Mouse (Mus musculus): Measurements from ENCODE around the gene Tbx1.
A peak's percentile ranks its signal among the peaks of the same experiment; 100 is the strongest.

Gene Tbx1

DNA sequence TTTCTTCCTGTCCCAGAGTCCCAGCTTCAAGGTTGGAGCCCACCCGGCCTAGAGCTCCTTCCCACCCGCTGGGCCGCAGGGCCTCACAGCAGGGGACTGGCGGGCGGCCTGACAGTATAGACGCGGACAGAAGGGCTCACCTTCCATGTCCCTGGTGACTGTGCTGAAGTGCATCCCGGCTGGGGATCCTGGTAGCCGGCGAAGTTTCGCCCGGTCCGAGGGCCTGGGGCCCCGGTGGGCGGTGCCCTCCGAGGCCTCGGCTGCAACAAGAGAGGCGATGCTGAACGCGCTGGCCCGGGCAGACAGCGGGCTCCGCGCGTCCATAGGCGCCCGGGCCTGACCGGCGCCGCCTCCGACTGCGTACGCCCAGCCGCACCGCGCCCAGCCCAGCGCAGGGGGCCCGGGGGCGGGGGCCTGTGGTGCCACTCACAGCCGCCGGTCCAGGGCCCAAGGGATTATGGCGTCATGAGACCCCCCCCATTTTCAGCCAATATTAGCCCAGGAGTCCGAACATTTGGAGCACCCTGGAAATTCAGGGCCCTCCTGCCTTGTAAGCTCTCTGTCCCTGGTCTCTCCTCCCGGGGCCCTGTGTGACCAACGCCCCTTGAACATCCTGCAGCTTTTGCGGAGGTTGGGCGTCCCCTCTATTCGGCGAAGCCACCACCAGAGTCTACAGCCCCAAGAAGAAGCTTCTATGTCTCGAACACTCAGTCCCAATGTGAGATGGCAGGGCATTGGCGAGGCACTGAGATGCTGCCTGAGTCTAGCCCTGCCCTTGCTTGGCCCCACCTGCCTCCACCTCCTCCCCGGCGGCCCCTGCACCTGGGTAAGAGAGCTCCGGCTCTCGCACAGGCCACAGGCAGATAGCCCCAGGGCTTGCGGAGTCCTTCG lies 2.4 kb downstream of the Tbx1 start:
- DNase-seq (ENCODE audit: low spot score), result peak; percentile 62

DNA sequence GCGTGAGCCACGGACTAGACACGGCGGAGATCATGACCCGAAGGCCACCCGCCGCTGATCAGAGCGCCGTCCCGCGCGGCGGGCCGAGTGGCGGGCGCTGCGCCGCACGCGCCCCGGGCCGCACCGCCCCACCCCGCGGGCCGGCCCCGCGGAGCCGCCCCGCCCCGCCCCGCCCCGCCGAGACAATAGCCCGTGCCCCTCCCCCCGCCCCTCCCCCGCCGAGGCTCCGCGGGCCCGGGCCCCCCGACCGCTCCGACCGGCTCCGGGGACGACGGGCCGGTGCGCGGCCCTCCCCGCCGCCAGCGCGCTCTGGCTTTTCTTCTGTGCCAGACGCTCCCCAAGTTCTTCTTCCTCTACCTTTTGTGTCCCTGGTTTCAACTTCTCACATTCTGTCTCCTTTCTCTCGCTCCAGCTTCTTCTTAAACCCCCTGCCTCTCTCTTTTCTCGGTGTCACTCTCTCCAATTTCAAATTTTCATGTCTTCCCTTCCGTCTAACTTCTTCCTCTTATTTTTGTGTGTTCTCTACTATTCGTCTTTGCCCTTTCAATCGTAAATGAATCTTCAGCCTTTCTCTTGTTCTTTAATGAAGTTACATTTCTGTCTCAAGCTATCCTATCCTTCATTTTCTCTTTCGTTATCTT lies 3.4 kb downstream of the Tbx1 start:
- DNase-seq (ENCODE audit: low spot score), result peak; percentile 52

GRCm38 (mm10) chr16:18586076-18586905 lies 4.2 kb downstream of the Tbx1 start:
- peak; percentile 40 for DNase-seq (ENCODE audit: low spot score)

GRCm38 (mm10) chr16:18585676-18586075 lies 4.8 kb downstream of the Tbx1 start:
- peak; percentile 64 for DNase-seq (ENCODE audit: low spot score)

DNA sequence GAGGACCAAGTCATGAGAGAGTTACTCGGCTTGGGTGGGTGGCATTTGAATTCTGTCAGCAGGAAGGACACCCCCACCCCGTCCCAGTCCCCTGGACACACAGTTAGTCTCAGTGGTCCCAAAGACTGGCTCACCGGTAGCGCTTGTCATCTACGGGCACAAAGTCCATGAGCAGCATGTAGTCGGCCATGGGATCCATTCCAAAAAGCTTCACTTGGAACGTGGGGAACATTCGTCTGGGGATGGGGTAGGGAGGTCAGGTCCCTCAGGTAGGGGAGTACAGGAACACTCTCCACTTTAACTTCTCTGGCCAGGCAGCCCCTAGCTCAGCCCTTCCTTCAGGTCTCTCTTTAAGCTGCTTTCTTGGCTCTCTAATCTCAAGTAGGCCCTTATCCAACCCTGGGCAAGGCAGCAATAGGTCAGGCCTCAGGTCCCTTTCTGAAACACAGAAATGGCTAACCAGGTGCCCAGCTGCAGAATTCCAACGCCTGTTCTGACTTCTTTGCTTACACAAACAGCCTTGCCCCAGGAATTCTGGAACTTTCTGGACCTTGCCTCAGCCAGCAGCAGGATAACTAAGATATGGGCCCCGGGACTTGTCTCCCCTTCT lies 5.5 kb downstream of the Tbx1 start:
- DNase-seq (ENCODE audit: low spot score), result peak; percentile 38

DNA sequence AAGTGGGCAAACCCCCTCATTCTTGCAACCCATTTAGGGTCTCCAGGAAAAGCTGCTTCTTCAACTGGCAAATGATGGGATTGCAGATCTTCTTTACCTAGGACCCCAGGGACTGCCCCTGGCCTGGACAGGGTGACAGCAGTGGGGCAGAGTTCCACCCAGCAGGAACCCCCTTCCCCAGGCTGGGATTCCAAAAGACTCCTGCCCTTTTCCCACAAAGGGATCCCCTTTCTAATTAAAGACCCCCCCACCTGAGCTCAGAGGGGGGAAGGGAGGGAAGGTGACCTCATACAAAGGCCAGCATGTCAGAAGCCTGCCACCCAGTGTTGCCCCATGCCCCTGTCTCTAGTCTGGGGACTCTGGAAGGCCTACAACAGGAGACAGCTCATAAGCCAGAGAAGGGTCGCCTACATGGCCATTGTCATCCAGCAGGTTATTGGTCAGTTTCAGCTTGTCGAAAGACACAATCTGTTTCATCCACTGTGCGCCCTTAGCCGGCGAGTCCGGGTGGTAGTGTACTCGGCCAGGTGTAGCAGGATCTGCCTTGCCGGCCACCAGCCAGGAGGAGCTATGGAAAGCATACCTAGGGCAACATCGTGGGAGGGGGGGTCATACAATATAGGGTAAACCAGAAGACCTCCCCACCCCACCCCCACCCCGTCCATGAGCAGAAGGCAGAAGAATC lies 6.7 kb downstream of the Tbx1 start:
- no peak for DNase-seq (ENCODE audit: low spot score)

- DNase-seq (ENCODE audit: low spot score), result no peak
Measured at GRCm38 (mm10) chr16:18583169-18583568, 7.3 kb downstream of the Tbx1 start.

- peak; percentile 40 for DNase-seq (ENCODE audit: low spot score)
Measured at GRCm38 (mm10) chr16:18582426-18583148, 7.9 kb downstream of the Tbx1 start.

- peak; percentile 53 for DNase-seq (ENCODE audit: low spot score)
Measured at GRCm38 (mm10) chr16:18581623-18582205, 8.8 kb downstream of the Tbx1 start.

DNA sequence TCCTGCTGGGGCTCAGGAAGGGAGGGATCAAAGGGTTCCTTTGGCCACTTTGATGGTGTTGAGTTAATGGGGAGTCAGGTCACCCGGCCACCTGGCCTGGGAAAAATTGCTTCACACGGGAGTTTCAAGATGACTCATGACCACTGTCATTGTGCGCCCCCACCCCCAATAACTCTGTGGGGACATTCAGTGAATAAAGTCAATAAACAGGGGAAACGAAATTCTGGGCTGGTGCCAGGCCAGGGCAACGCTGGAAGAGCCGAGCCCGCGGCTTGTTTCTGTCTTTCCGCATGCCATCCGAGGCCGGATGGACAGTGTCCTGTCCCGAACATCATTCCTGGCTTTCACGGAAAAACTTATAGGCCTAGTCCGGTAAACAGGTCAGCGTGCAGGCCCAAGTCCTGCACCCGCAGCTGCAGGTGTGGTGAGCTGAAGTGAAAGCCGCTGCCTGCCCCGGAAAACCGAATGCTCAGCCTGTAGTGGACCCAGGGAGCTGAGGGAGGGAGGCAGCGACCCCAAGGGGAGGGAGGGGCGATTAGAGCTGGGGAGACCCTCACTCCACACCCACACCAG lies 9.3 kb downstream of the Tbx1 start:
- peak; percentile 30 for DNase-seq (ENCODE audit: low spot score)

DNA sequence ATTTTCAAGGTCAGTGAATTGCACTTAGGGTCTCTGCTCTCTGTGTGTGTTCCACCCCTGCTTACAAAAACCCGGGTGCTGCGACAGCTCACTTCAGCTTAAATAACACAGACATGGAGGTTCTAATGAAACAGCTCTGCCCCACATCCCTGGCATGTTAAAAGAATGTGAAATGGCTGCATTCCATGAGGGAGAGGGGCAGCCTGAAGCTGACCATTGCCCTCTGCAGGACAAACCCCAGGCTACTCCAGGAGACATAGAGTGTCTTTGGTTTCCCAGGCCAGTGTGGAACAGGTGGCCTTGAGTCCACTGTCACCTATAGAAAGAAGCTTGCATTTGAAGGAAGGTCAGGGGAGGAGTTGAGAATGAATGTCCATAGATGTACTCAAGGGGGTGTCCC lies 10.1 kb downstream of the Tbx1 start:
- peak; percentile 48 for DNase-seq (ENCODE audit: low spot score)

DNA sequence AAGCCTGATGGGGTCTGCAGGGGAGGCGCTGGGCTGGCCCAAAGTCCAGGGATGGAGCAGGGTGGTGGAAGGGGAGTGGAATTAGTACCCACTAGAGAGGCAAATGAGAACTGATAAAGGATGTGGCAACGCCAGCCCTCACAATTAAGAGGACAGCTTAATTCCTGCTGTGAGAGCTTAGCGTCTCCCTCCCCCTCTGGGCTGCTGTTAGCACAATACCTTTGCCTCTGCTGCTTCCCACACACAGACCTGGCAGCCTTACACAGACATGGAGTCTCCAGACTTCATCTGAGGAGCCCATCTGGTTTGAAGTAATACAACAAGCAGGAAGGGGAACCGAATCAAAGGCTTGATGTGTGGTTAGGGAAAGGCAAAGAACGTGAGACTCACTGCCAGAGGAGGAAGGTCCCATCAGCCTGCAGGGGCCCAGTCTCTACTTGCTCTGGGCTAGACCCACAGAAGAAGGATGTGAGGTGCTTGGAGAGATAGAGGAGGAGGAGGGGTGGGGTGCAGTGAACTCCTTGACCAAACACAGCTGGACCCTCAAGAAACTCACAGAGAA lies 12.8 kb downstream of the Tbx1 start:
- peak; percentile 26 for DNase-seq (ENCODE audit: low spot score)

DNA sequence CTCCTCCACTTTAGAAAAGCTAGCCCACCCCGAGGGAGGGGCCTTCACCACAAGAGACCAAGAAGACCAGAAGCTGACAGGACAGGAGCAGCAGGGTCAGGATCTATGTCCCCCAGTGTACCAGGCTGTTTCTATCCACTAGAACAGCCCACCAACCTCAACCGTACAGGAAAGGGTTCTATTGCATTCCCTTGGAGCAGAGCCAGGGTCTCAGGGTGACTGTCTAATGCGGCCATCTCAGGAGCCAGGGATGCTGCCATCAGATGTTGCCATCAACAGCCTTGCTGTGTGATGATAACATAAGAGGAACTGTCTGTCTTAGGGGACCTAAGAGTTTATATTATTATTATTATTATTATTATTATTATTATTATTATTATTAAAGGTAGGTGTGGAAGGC lies 13.4 kb downstream of the Tbx1 start:
- no peak for DNase-seq (ENCODE audit: low spot score)

DNA sequence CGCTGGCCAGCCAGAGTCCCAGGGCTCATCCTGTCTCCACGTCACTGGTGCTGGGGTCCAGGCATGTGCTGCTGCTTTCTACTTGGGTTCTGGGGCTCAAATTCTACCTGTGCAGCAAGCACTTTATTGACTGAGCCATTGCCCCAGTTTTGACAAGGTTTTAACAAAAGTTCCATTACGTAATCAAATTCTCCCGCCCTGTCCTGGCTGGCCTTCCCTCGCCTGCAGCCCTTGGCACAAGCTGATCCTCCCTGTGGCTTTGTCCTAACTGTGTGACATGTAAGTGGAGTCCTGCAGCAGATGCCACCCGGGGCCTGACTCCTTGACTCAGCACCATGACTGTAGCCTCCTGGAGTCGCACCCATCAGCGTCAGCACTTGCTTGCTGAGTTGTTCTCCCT lies 16.3 kb downstream of the Tbx1 start:
- no peak for DNase-seq (ENCODE audit: low spot score)

DNA sequence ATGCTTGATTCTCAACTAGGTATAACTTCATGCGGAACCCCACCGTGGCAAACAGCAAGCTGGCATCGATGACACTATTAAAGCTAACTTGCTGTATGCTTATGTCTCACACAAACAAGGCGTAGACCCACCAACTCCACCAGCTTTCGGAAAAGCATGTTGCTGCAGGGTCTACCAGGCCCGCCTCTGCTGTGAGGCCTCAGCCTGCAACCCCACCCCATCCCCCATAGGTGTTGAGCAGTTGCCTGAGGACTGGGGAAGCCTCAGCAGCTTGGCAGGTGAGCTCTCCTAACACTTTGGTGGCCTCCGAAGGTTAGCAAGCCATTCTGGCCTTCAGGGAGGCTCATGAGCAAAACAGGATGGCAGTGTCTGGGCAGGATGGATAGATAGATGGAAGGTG lies 21.9 kb downstream of the Tbx1 start:
- DNase-seq (ENCODE audit: low spot score), result no peak

DNA sequence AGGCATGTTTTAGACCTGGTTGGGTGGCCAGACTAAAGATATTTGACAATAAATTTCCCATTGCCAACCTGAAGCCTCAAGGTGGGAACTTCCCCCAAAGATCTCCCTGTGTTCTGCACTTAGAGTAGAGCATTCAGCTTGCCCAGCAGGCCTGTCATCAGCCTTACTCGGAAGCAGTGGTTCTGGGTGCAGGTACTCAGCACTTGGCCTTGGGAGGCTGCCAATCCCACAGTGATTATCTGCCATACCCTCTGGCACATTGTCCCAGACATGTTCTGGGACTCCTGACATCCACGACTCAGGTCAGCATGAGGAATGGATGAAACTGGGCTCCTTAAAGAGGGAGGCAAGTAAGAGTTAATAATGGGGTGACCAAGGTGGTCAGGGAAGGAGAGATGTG lies 26.0 kb downstream of the Tbx1 start:
- DNase-seq (ENCODE audit: low spot score), result no peak

DNA sequence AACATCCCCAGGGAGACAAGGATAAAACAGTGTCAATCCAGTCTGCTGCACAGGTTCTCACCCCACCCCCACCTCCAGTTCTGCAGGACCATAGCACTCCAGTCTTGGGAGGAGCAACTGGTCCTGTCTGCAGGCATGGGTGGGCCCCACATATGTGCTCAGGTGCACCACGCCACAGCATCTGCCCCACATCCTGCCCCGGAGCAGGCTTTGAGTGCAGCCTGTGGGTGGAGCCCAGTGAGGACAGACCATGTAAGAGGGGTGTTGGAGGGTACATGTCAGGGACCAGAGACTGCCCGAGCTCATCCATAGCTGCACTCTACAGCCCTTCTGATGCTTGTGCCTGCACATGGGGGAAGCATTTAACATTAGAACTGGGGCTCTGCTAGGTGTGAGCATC lies 34.0 kb downstream of the Tbx1 start:
- no peak for DNase-seq (ENCODE audit: low spot score)

DNA sequence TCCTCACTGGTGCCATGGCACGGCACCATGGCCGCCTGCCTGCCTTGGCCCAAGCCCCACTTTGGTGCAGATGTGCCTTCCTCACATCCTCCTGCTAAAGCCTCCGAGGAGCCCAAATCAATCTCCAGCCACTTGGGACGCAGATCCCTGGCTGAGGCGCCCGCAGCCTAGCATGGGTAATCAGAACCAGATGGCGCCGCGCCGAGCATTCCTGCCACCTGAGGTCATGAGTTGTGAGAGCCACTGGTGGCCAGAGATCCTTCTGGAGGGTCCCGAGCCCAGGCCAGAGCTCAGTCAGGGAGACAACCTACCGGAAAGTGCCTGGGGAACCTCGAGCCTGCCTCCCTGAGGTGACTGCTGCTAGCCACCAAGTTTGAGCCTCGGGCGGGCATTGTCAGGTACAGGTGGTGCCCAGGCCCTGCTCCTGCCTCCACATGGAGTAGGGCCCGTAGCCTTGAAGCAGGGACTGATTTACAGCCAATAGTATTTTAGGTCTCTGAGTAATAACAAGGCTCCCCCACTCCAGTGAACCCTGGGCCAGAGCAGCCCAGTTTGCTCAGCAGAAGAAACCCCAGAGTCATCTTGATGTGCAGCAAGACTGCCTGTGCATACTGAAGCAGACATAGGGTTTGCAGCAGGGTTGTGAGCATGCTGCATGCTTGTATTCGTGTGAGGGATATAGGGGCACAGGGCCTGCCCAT lies 35.1 kb downstream of the Tbx1 start:
- peak; percentile 81 for DNase-seq (ENCODE audit: low spot score)

GRCm38 (mm10) chr16:18554721-18555120 lies 35.8 kb downstream of the Tbx1 start:
- DNase-seq (ENCODE audit: low spot score), result no peak

Measured in embryo, embryonic 10.5 days (tissue).